Mouse (Mus musculus) heart, postnatal 0 days (tissue): ENCODE measurements around the gene Colq. TPM values are rescaled to one million over a fixed set of nuclear protein-coding genes. Genes with fewer than 3 reads are reported as not detected.

Experiments used
- ATAC-seq: fragments of 200-750 bp; cut with Nextera tagmentation; 2 replicates; pipeline ENCODE4 v1.8.0; 2017; ENCODE audit warnings: low read depth, moderate number of reproducible peaks, moderate library complexity; ENCODE audit not compliant: insufficient read depth
- DNase-seq: peaks from one replicate; pipeline ENCODE4 v3.0.0-alpha.2; 2016; ENCODE audit warnings: low spot score
- H3K27ac ChIP-seq: fragments of 300-500 bp; sonication (generic); 2 replicates; pipeline ENCODE4 v1.5.1; 2014; ENCODE audit warnings: low read depth, mild to moderate bottlenecking
- H3K27me3 ChIP-seq: fragments of 300-500 bp; sonication (generic); 2 replicates; pipeline ENCODE4 v1.6.1; 2014; ENCODE audit warnings: low read length, mixed read lengths; ENCODE audit not compliant: control insufficient read depth, insufficient read depth
- H3K36me3 ChIP-seq: fragments of 300-500 bp; sonication (generic); replicated peaks from 2 replicates; pipeline ENCODE4 v1.6.1; 2014; ENCODE audit warnings: low read length, mixed read lengths; ENCODE audit not compliant: control insufficient read depth, insufficient read depth
- H3K4me1 ChIP-seq: fragments of 300-500 bp; sonication (generic); 2 replicates; pipeline ENCODE4 v1.6.1; 2014; ENCODE audit warnings: antibody characterized with exemption; ENCODE audit not compliant: control insufficient read depth, insufficient read depth
- H3K4me2 ChIP-seq: fragments of 300-500 bp; sonication (generic); 2 replicates; pipeline ENCODE4 v1.6.1; 2014; ENCODE audit warnings: low read depth, mild to moderate bottlenecking, low read length, moderate library complexity
- H3K4me3 ChIP-seq: fragments of 300-500 bp; sonication (generic); 2 replicates; pipeline ENCODE4 v1.5.1; 2014; ENCODE audit warnings: low read depth, low read length
- H3K9ac ChIP-seq: fragments of 300-500 bp; sonication (generic); replicated peaks from 2 replicates; pipeline ENCODE4 v1.6.1; 2014; ENCODE audit warnings: low read depth, low read length, mixed read lengths
- H3K9me3 ChIP-seq: fragments of 300-500 bp; sonication (generic); replicated peaks from 2 replicates; pipeline ENCODE4 v1.6.1; 2016; ENCODE audit warnings: low read length; ENCODE audit not compliant: control insufficient read depth
- CTCF ChIP-seq: IDR thresholded peaks from 2 replicates; pipeline ENCODE4 v1.5.1; 2016; ENCODE audit warnings: antibody characterized with exemption, control low read depth, low read depth
- EP300 ChIP-seq: IDR thresholded peaks from 2 replicates; pipeline ENCODE4 v1.6.1; 2016; ENCODE audit warnings: antibody characterized with exemption, low read depth
- WGBS: fragments of 180-500 bp; shearing (Covaris S2); extraction: QIAGEN DNeasy Blood & Tissue Kit; methylation state at CpG from one replicate; pipeline ENCODE4 v1.1.7; 2014; 5-methylcytosine and 5-hydroxymethylcytosine counted together
- polyA plus RNA-seq: library from polyadenylated mRNA; unstranded; fragments of >200 nt; fragmentation: Nextera tagmentation; extraction: Ambion mirVana; gene quantifications from 2 replicates; pipeline ENCODE4 v1.2.1, GENCODE M21; 2015
- total RNA-seq: library from RNA; depleted of rRNA; stranded (reverse); fragments of >200 nt; gene quantifications from 2 replicates; pipeline ENCODE4 v1.2.3, GENCODE M21; 2014; ENCODE audit warnings: low replicate concordance

Gene Colq
- total and polyA plus RNA-seq, 2 experiments from 2014 or later = 7.5 to 13.8 TPM

DNA sequence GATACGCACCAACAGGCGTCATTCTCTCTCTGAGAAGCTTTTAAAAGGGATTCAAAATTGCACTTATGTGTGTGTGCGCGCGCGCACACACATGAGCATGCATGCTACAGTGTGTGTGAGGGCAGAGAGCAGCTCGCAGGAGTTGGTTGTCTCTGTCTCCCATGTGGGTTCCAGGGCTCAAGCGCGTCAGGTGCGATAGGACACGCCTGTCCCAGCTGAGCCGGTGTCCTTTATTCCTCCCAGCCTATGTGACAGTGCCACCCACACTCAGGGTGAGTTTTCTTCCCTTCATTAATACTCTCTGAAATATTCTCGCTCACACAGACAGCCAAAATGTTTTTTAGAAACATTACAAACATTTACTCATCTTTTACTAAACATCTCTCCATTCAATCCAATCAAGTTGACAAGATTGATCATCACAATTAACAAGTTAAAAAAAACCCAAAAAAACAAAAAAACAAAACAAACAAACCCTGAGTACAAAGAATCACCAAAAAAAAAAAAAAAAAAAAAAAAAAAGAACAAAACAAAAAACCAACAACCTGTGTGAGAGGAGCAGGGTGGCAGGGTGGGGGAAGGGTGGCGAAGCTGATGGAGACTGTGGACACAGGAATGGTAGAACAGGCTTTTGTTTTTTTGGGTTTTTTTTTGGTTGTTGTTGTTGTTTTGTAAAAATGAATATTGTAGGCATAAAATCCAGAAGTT, 10.9 kb upstream of the Colq start:
- Histone ChIP-seq H3K27ac (no peak overlapping the region), H3K4me2 (no peak overlapping the region), H3K9ac (no peak overlapping the region), H3K4me1 (no peaks in the 10 kb centered on the region), H3K36me3 (no peaks in the 10 kb centered on the region), H3K27me3 (no peaks in the 10 kb centered on the region), H3K9me3 (no peaks in the 10 kb centered on the region), H3K4me3 (no peak overlapping the region)
- TF ChIP-seq CTCF = no peak
- TF ChIP-seq EP300 = no peak
- 94% methylated on average over 14 of the region's 14 CpGs for WGBS
- DNase-seq (no peak), ATAC-seq (no peak)

DNA sequence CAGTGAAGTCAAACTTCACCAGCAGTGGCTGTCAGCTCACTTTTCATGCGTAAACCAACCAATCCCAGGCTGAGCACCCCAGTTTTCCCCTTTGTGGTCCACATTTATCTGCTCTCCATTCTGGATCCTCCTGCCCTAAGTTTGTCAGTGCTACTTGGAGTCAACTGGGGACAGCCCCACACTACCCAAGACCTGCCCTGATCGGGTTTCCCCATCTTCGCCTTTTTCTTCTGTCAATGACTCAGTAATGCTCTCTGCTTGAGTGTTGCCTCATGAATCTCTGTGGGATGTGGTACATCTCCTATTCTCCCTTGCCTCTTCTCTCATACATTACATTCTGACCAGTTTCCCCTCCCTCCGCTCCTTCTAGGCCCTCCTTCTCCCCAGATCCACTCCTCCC, 6.3 kb upstream of the Colq start:
- H3K36me3 ChIP-seq = no peaks in the 10 kb centered on the region
- DNase-seq (no peak), ATAC-seq (no peak)
- H3K27me3 ChIP-seq = no peaks in the 10 kb centered on the region
- H3K4me1 ChIP-seq = no peaks in the 10 kb centered on the region
- no peak for TF ChIP-seq EP300
- no peak for TF ChIP-seq CTCF
- H3K4me2 ChIP-seq = no peak overlapping the region
- WGBS = 86% methylated on average over 4 of the region's 4 CpGs
- no peak overlapping the region for H3K4me3 ChIP-seq
- no peak overlapping the region for H3K9ac ChIP-seq
- H3K9me3 ChIP-seq = no peaks in the 10 kb centered on the region
- H3K27ac ChIP-seq = no peak overlapping the region

DNA sequence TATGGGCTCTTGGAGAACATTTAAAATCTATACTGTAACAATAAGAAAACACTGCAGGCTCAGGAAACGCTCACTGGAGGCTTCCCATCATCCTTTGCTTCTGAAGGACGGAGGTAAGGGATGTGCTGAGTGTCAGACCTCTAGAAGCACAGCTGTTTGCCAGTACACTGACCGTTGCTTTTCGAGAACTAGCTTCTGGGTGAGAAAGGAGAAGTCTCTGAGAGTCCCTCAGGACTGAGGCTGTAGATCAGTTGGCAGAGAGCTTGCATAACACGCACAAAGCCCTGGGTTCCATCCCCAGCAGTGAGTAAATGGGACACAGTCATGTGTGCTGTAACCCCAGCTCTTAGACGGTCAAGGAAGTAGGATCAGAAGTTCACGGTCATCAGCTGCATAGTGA, 5.3 kb upstream of the Colq start:
- Histone ChIP-seq H3K4me3 (no peak overlapping the region), H3K27ac (no peak overlapping the region), H3K36me3 (no peaks in the 10 kb centered on the region), H3K4me2 (no peak overlapping the region), H3K9me3 (no peaks in the 10 kb centered on the region), H3K9ac (no peak overlapping the region), H3K4me1 (no peaks in the 10 kb centered on the region), H3K27me3 (no peaks in the 10 kb centered on the region)
- ATAC-seq (no peak), DNase-seq (no peak)
- WGBS = 63% methylated on average over 7 of the region's 7 CpGs
- no peak for TF ChIP-seq EP300
- no peak for TF ChIP-seq CTCF

- Histone ChIP-seq H3K4me3 (no peak overlapping the region), H3K36me3 (no peaks in the 10 kb centered on the region), H3K4me2 (no peak overlapping the region), H3K9ac (no peak overlapping the region), H3K27ac (no peak overlapping the region), H3K27me3 (no peaks in the 10 kb centered on the region), H3K9me3 (no peaks in the 10 kb centered on the region), H3K4me1 (no peaks in the 10 kb centered on the region)
- TF ChIP-seq EP300 = no peak
- no peak for TF ChIP-seq CTCF
- ATAC-seq = no peak
- WGBS = 57% methylated on average over 3 of the region's 3 CpGs
- no peak for DNase-seq
These were observed 3.5 kb upstream of the Colq start for GRCm38 (mm10) chr14:31594693-31595092.

DNA sequence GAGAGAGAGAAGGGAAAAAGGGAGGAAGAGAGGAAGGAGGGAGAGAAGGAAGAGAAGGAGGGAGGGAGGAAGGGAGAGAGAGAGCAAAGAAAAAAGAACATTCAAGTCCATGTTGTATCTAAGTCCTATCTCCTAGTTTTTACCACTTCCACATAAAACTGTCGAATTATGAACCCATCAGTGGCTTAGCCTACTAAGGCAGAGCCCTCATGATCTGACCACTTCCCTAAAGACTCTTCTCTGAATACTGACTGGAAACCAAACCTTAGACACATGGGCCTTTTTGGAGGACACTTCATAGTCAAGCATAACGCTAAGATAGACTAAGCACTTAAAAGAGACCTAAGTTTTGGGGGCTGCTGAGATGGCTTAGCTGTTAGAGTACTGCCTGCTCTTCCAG, 1.9 kb upstream of the Colq start:
- H3K9ac ChIP-seq = no peak overlapping the region
- H3K4me2 ChIP-seq = no peak overlapping the region
- no peaks in the 10 kb centered on the region for H3K9me3 ChIP-seq
- no peak overlapping the region for H3K27ac ChIP-seq
- WGBS = 65% methylated on average over 2 of the region's 2 CpGs
- H3K4me1 ChIP-seq = no peaks in the 10 kb centered on the region
- no peaks in the 10 kb centered on the region for H3K36me3 ChIP-seq
- DNase-seq (no peak), ATAC-seq (no peak)
- H3K27me3 ChIP-seq = no peaks in the 10 kb centered on the region
- no peak for TF ChIP-seq CTCF
- no peak for TF ChIP-seq EP300
- no peak overlapping the region for H3K4me3 ChIP-seq

- ATAC-seq (no peak), DNase-seq (no peak)
- H3K27me3 ChIP-seq = no peaks in the 10 kb centered on the region
- 85% methylated on average over 8 of the region's 8 CpGs for WGBS
- H3K4me1 ChIP-seq = no peaks in the 10 kb centered on the region
- no peaks in the 10 kb centered on the region for H3K9me3 ChIP-seq
- TF ChIP-seq CTCF = no peak
- TF ChIP-seq EP300 = no peak
- no peaks in the 10 kb centered on the region for H3K36me3 ChIP-seq
- no peak overlapping the region for H3K9ac ChIP-seq
- no peak overlapping the region for H3K4me3 ChIP-seq
- no peak overlapping the region for H3K27ac ChIP-seq
- H3K4me2 ChIP-seq = no peak overlapping the region
These were observed 4.7 kb downstream of the Colq start for GRCm38 (mm10) chr14:31586451-31586850.
